Mouse (Mus musculus) olfactory bulb, adult 2 months (tissue): ENCODE measurements at regions not wholly inside any gene's neighbourhood (a gene's known extent, or its start where the extent isn't known, plus 50 kb on each side); places are given as distances from the start of the nearest gene placed in this dataset.

Experiments used
- CTCF ChIP-seq: fragments of 200-500 bp; IDR thresholded peaks from 2 replicates; pipeline ENCODE4 v1.5.1; 2012; ENCODE audit warnings: low read depth, mild to moderate bottlenecking, low read length, moderate library complexity; ENCODE audit not compliant: insufficient read depth
- POLR2A ChIP-seq: fragments of 200-500 bp; IDR thresholded peaks from 2 replicates; pipeline ENCODE4 v1.6.1; 2012; ENCODE audit warnings: mild to moderate bottlenecking, low read depth, low read length, moderate library complexity; ENCODE audit not compliant: insufficient read depth

DNA sequence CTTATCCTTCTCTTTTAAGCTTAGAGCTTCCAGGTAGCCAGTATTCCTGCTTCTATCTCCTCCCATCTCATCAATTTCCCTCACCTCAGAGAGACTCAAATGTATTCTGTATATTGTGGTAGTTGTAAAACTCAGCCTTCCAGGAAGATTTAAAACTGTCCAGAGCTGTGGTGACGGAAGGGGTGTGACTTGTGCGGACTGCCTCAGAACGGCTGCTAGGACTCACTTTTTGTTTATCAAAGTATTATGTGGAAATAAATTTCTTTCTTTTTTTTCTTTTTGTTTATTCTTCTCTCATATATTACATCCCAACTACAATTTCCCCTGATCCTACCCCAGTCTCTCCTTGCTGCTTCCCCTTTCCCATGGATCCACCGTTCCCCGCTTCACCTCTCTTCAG, 1043.7 kb downstream of the Robo2 start:
- TF ChIP-seq CTCF, result no peak
- TF ChIP-seq POLR2A, result no peak
